Mouse (Mus musculus) frontal cortex, postnatal 10 days (tissue): Measurements from ENCODE around the gene Tmem87a.

Experiments
- DNase-seq, 2 experiments: peaks; one replicate each; pipeline ENCODE4 v3.0.0; 2022; ENCODE audit warnings: low spot score in 2 of 2, mixed read lengths in 1 of 2

Gene Tmem87a

GRCm38 (mm10) chr2:120366501-120366900 lies 37.4 kb downstream of the Tmem87a start:
- no peak for DNase-seq

GRCm38 (mm10) chr2:120360425-120360824 lies 43.5 kb downstream of the Tmem87a start:
- no peak for DNase-seq

- peak; percentile 88 for DNase-seq
These were observed 50.9 kb downstream of the Tmem87a start, which contains the start of gene Vps39 for GRCm38 (mm10) chr2:120352682-120353646. Vps39 (minus strand) TSS chr2:120353137.

- DNase-seq = no peak
These were observed 52.6 kb downstream of the Tmem87a start for GRCm38 (mm10) chr2:120351321-120351720.

- no peak for DNase-seq
These were observed 55.8 kb downstream of the Tmem87a start for GRCm38 (mm10) chr2:120348120-120348519.

GRCm38 (mm10) chr2:120341741-120342140 lies 62.2 kb downstream of the Tmem87a start:
- no peak for DNase-seq

- DNase-seq = no peak
These were observed 66.0 kb downstream of the Tmem87a start for GRCm38 (mm10) chr2:120337886-120338285.

- no peak for DNase-seq
These were observed 72.3 kb downstream of the Tmem87a start for GRCm38 (mm10) chr2:120331575-120331974.

GRCm38 (mm10) chr2:120315077-120315476 lies 88.8 kb downstream of the Tmem87a start:
- no peak for DNase-seq

GRCm38 (mm10) chr2:120314487-120314886 lies 89.4 kb downstream of the Tmem87a start:
- no peak for DNase-seq

- DNase-seq = no peak
These were observed 89.9 kb downstream of the Tmem87a start, which contains the start of gene Pla2g4f for GRCm38 (mm10) chr2:120313976-120314375. Pla2g4f (minus strand) TSS chr2:120314165.

- DNase-seq = no peak
These were observed 91.6 kb downstream of the Tmem87a start for GRCm38 (mm10) chr2:120312276-120312825.
